Comparison of ENCODE assay signal across 18 mouse cellular contexts in the genomic region with DNA sequence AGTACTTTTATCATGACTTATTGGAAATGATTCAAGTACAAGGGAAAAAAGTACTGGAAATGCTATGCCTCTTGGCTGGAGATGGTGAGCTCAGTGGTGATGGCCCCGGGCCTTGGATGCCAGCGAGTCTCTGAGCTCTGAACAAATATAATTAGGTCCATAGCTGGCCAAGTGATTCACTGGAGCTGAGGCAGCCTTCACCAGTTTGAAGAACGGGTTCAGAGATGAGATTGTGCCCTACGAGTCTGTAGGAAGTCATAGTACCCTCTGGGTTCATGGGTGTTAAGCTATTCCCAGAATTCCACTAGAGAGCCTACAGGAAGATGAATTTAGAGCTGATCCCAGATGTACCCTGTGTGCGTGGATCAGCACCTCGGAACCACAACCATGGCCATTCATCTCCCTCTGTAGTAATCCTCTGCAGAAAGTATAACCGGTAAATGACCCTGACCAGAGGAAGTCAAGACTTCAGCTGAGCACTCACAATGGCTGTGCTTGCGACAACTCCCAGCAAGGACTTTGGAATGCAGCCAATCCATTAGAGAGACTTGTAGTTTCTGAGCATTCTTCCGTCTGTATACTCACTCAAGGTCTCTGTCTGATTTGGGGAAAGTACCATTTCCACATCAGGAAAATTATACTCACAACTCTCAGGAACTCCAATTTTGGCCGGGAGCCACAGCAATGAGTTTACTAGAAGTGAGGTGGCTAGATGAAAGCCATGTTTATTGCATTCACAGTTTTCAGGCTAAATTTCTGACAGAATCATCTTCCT. TPM values are rescaled to one million over a fixed set of nuclear protein-coding genes. Genes with fewer than 3 reads are reported as not detected.
DNase-seq lines count a peak whose midpoint lies in the region; ATAC-seq and TF ChIP-seq lines count a peak whose summit lies in the region.
"Had no signal": no experiment of that assay in that cellular context is flagged by ENCODE, and none has a peak within 500 bp of the region (broad histone marks: within the 10 kb centered on the region; RNA-seq: fewer than 3 reads in every experiment).

No protein-coding gene starts in this region.

- no peak overlapping the region for H3K27ac ChIP-seq in heart, adult 2 months
- no peak overlapping the region for H3K27ac ChIP-seq in lung, embryonic 14.5 days (ENCODE audit: low read depth)
- H3K27ac ChIP-seq: embryonic facial prominence, embryonic 12.5 days had no signal

- DNase-seq in heart, adult 11 months: peak; percentile 80
- DNase-seq in heart, adult 2 months: no peak
- DNase-seq in lung, embryonic 14.5 days: peak; percentile 84
- DNase-seq in lung, adult 2 months: no peak
- peak; percentile 41 to 57 for DNase-seq in adrenal gland, adult 18-20 months (ENCODE audit: low spot score in 2 of 2)
- DNase-seq in heart, postnatal 4 days: peak; percentile 15
- no peak for DNase-seq in embryo, embryonic 10 days (ENCODE audit: low spot score)
- DNase-seq: cerebellum, adult 8-10 months; forebrain, postnatal 0 days; liver, postnatal 0 days; thymus, postnatal 36 days had no signal

- no peaks in the 10 kb centered on the region for H3K36me3 ChIP-seq in heart, adult 2 months (ENCODE audit: control insufficient read depth, insufficient read depth, low read length)
- H3K36me3 ChIP-seq in lung, embryonic 14.5 days (ENCODE audit: insufficient read depth): no peaks in the 10 kb centered on the region
- H3K36me3 ChIP-seq: embryonic facial prominence, embryonic 12.5 days had no signal

- no peak for TF ChIP-seq POLR2A in heart, adult 2 months (IDR thresholded peaks at IDR 0.05; ENCODE audit: insufficient read depth, low read depth, low read length)
- no peak for TF ChIP-seq POLR2A in lung, adult 2 months (IDR thresholded peaks at IDR 0.05; ENCODE audit: borderline replicate concordance, extremely low read depth, low read depth, low read length)

- intact Hi-C loops in heart, adult 2 months (cut with DNase I): no loop called here

- H3K9ac ChIP-seq in heart, adult 2 months (ENCODE audit: low read depth, low read length): no peak overlapping the region
- H3K9ac ChIP-seq in lung, embryonic 14.5 days: no peak overlapping the region
- H3K9ac ChIP-seq: embryonic facial prominence, embryonic 12.5 days; forebrain, postnatal 0 days; liver, postnatal 0 days had no signal

- WGBS in heart, adult 2 months: 53% methylated on average over 10 of the region's 10 CpGs
- WGBS in lung, embryonic 14.5 days: 44% methylated on average over 10 of the region's 10 CpGs
- 45% methylated on average over 10 of the region's 10 CpGs for WGBS in lung, adult 2 months

- H3K27me3 ChIP-seq in heart, adult 2 months (ENCODE audit: control insufficient read depth, insufficient read depth, low read length): no peaks in the 10 kb centered on the region
- no peaks in the 10 kb centered on the region for H3K27me3 ChIP-seq in lung, embryonic 14.5 days (ENCODE audit: insufficient read depth, low read length)
- H3K27me3 ChIP-seq: embryonic facial prominence, embryonic 12.5 days had no signal

- H3K4me3 ChIP-seq in heart, adult 2 months: no peak overlapping the region
- no peak overlapping the region for H3K4me3 ChIP-seq in lung, embryonic 14.5 days (ENCODE audit: low read depth, low read length)
- H3K4me3 ChIP-seq in lung, adult 2 months (replicated peaks; ENCODE audit: extremely low read depth, low read depth, low read length): no peak overlapping the region
- H3K4me3 ChIP-seq: embryonic facial prominence, embryonic 12.5 days had no signal

- no peak overlapping the region for H3K4me2 ChIP-seq in lung, embryonic 14.5 days
- H3K4me2 ChIP-seq: embryonic facial prominence, embryonic 12.5 days; midbrain, embryonic 11.5 days had no signal

- H3K4me1 ChIP-seq in heart, adult 2 months (ENCODE audit: control insufficient read depth, insufficient read depth, low read length): no peaks in the 10 kb centered on the region
- no peaks in the 10 kb centered on the region for H3K4me1 ChIP-seq in lung, embryonic 14.5 days (ENCODE audit: insufficient read depth)
- H3K4me1 ChIP-seq in lung, adult 2 months (ENCODE audit: control insufficient read depth, insufficient read depth, low read length): no peaks in the 10 kb centered on the region
- H3K4me1 ChIP-seq: embryonic facial prominence, embryonic 12.5 days had no signal

- ATAC-seq in lung, embryonic 14.5 days (ENCODE audit: insufficient read depth): peak; percentile 56; the same call in 1 of the 2 replicates
- ATAC-seq in activated CD4-positive, CD25-positive, alpha-beta regulatory T cell, adult 4 months: no peak
- ATAC-seq: forebrain, postnatal 0 days; inflammation-experienced regulatory T-cells, adult 6 months; liver, postnatal 0 days had no signal

- TF ChIP-seq EP300 in heart, adult 2 months (IDR thresholded peaks at IDR 0.05; ENCODE audit: insufficient read depth, low read depth, low read length): no peak

- H3K9me3 ChIP-seq in lung, embryonic 14.5 days (ENCODE audit: low read depth, low read length): no peaks in the 10 kb centered on the region
- H3K9me3 ChIP-seq: embryonic facial prominence, embryonic 12.5 days had no signal

- TF ChIP-seq CTCF in heart, adult 2 months (IDR thresholded peaks at IDR 0.05): no peak
- TF ChIP-seq CTCF in lung, embryonic 14.5 days (IDR thresholded peaks at IDR 0.05; ENCODE audit: low read depth): no peak
- no peak for TF ChIP-seq CTCF in lung, adult 2 months (IDR thresholded peaks at IDR 0.05; ENCODE audit: insufficient read depth, low read length)

- H3K79me2 ChIP-seq in heart, adult 2 months (replicated peaks; ENCODE audit: control insufficient read depth, insufficient read depth, low read length): no peaks in the 10 kb centered on the region

RNA-seq across cellular contexts. Expression of gene Gm10220, which starts 36.4 kb away (rescaled TPM):
- total RNA-seq in heart, adult 2 months (2021): not detected
- not detected in 2 replicates for polyA plus RNA-seq in heart, adult 2 months (2012; rRNA removed)
- polyA plus RNA-seq in lung, embryonic 14.5 days (2014; fragmentation: Nextera tagmentation; extraction: Ambion mirVana): 0.12 TPM in 1 of 2 replicates, not detected in the other
- not detected in 2 replicates for polyA plus RNA-seq in lung, adult 2 months (2012; rRNA removed)
- not detected for total RNA-seq in adrenal gland, adult 18-20 months (2021)
- total RNA-seq in heart, postnatal 4 days (2021): not detected
- not detected for polyA plus RNA-seq in activated CD4-positive, CD25-positive, alpha-beta regulatory T cell, adult 4 months (2017; shearing (Covaris generic))
- total RNA-seq: forebrain, postnatal 0 days; layer of hippocampus, adult 18-20 months had no signal
- polyA plus RNA-seq: embryonic facial prominence, embryonic 12.5 days; forebrain, postnatal 0 days; inflammation-experienced regulatory T-cells, adult 6 months; limb, embryonic 11.5 days; liver, postnatal 0 days; midbrain, embryonic 11.5 days; neural tube, embryonic 11.5 days had no signal

RNA-seq across cellular contexts. Expression of gene 5031410I06Rik, which starts 52.4 kb away (rescaled TPM):
- total RNA-seq in heart, adult 2 months (2021): not detected
- not detected in 2 replicates for polyA plus RNA-seq in heart, adult 2 months (2012; rRNA removed)
- polyA plus RNA-seq in lung, embryonic 14.5 days (2014; fragmentation: Nextera tagmentation; extraction: Ambion mirVana): not detected in 2 replicates
- polyA plus RNA-seq in lung, adult 2 months (2012; rRNA removed): not detected in 2 replicates
- total RNA-seq in adrenal gland, adult 18-20 months (2021): not detected
- total RNA-seq in heart, postnatal 4 days (2021): not detected
- not detected for polyA plus RNA-seq in activated CD4-positive, CD25-positive, alpha-beta regulatory T cell, adult 4 months (2017; shearing (Covaris generic))
- total RNA-seq: forebrain, postnatal 0 days; layer of hippocampus, adult 18-20 months had no signal
- polyA plus RNA-seq: embryonic facial prominence, embryonic 12.5 days; inflammation-experienced regulatory T-cells, adult 6 months; limb, embryonic 11.5 days; liver, postnatal 0 days; neural tube, embryonic 11.5 days had no signal

Comparison
In these comparisons a context has a peak if more than half of its experiments do, and no peak if none do; other contexts are left out.
1. DNase-seq: peak in heart, adult 11 months (single experiment), lung, embryonic 14.5 days (single experiment), adrenal gland, adult 18-20 months (2 of 2) and heart, postnatal 4 days (single experiment); none in heart, adult 2 months (0 of 2), lung, adult 2 months (single experiment) and embryo, embryonic 10 days (single experiment).